Mouse (Mus musculus) gastrocnemius, postnatal 25 days (tissue): ENCODE measurements around the gene Klf9. TPM values are rescaled to one million over a fixed set of nuclear protein-coding genes. Genes with fewer than 3 reads are reported as not detected.
"Not testable (repeated sequence)": the region's sequence is repeated elsewhere in the genome, so short reads cannot be mapped to it uniquely, and the experiment has no call there.

Experiments
- DNase-seq: peaks from one replicate; pipeline ENCODE4 v3.0.0; 2022
- total RNA-seq, 2 experiments: library from RNA; stranded (reverse); gene quantifications; 1 replicate in 1 of 2; 2 replicates in 1 of 2; pipeline ENCODE4 v1.2.3; 2021

Klf9 gene
- total RNA-seq, 2 experiments from 2014 or later: 98.1 to 101 TPM

DNA sequence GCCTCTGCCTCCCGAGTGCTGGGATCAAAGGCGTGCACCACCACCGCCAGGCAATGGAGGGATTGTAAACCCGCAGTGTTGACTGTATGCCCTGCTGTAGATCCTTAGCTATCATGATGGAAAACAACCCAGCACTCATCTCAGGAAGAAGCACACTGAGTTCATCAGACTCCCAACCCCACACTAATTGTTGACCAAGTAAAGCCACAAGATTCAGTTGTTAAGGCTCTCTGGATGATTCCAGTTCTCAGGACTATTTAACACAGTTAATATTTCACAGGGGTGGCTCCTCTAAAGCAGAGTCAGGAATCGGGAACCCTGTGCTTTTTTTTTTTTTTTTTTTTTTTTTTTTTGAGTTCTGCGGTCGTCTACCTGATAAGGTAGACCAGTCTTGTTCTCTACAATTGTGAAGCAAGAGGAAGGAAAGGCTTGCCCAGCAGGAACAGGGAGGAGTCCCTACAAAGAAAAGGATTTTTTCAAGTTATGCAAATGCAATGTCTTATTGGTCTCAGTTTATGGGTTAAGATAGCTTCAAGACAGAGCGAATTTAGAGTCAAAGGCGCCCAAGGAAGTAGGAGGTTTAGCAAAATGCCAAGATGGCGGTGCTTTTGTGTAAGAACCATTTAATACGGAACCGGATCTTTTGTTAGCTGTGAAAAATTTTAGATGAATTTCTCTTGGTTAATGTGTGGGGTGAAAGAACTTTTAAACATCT is 1.1 kb upstream of the Klf9 start:
- DNase-seq: no peak

- DNase-seq: peak; percentile 81
Observed at GRCm38 (mm10) chr19:23141391-23142281, 610 bp downstream of the Klf9 start.

DNA sequence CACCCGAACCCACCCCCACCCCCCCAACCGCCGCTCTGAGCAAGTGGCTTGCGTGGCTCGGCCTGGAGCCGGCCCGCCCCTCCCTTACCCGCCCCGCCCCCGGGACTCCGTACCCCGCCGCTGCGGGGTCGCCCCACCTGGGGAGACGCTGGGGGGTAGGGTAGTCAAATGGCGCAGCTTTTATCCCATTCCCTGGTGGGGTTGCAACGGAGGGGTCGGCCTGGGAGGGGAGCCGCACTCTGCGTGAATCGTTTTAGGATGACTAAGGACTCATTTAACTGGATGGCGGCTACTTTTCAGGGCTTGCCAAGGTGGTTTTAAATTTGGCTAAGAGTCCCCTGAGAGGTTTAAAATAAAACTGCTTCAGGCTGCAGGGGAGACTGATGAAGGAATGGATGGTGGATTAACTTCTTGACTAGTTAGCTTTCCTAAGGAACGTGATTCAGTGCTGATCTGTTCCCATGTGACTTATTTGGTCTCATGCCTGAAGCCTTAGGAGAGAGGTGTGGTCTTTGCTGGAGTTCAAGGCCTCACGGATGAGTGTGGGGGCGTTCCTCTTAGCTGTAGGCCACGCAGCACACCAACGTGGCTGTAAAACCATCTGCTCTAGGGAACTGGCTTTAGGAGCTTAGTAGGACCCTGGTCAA is 1.5 kb downstream of the Klf9 start:
- peak; percentile 56 for DNase-seq

GRCm38 (mm10) chr19:23143074-23143445 is 2.0 kb downstream of the Klf9 start:
- no peak for DNase-seq

- DNase-seq: peak; percentile 68
Observed at GRCm38 (mm10) chr19:23143541-23143940, 2.5 kb downstream of the Klf9 start.

- no peak for DNase-seq
Observed at GRCm38 (mm10) chr19:23144031-23144430, 3.0 kb downstream of the Klf9 start.

DNA sequence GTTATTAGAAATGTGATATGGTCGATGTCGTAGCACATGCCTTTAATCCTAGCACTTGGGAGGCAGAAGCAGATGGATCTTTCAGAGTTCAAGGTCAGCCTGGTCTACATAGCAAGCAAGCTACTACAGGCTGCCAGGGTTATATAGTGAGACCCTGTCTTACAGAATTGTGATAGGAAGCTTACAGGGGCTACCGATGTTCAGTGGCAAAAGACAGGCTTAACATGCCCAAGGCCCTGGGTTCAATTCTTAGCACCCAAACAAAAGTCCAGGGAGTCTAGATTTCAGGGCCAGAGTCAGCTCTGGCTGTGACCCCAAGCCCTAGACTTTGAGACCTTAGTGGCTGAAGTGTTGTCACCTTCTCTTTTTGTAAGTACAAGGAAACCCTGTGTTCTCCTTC is 4.1 kb downstream of the Klf9 start:
- no peak for DNase-seq

- not testable (repeated sequence) for DNase-seq
Observed at GRCm38 (mm10) chr19:23145575-23145974, 4.5 kb downstream of the Klf9 start.

DNA sequence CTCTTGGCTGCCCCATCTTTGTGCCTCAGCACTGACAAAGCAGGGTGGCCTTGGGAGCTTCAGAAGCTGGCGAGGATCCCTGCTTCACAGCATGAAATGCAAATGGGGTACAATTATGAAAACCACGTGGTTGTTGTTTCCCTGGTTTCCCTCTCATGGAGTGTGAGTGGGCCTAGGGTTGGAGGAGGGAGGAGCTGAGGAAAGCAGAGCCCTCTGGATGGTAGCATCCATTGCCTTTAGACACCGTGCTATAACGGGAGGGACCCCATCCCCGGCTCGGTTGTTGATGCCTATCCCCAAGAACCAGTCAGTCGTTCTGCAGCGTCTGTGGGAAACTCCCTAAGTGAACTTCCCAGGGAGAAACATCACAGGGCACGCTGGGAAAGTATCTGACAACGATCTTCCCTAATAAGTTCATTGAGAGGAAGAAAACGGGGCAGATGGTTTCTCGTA is 5.4 kb downstream of the Klf9 start:
- DNase-seq: no peak

DNA sequence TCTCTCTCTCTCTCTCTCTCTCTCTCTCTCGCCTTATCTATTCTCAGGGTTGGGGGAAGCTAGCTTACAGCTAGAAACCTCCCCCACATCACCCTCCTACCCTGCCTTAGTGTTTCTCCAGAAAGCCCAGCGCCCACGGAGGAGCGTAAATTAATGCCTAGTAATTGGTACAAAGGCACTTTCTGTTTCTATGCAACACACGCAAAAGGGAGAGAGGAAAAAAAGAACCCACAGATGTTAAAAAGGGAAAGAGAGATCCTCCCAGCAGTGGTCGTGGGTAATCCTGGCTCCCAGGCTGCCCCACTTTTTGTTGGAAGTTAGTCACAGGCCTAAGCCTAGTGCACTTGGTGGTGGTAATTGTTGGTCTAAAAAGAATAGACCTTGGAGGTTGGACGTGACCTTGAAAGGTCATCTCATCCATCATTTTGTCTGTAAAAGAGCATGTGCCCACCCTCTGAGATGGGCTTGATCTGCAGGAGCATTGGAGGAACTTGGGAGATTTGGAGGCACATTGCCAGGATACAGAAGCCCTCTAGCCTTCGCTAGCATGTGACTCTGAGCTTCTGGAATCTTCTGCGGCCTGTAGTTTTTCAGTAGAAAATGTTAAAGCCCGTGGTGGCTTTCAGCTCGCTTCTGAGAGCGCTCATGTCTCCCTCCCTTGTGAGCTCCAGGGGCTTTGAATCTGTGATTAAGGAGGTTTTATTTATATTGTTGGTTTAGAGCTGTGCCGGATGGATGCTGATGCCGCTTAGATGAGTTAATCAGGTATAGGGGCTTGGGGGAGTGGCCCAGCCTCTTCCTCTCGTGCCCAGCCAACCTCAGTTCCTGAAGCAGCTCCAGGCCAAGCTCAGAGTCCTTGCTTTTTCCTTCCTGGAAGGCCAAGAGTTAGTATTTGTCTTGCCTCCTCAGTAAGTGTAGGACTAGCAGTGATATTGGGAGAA is 6.3 kb downstream of the Klf9 start:
- no peak for DNase-seq

DNA sequence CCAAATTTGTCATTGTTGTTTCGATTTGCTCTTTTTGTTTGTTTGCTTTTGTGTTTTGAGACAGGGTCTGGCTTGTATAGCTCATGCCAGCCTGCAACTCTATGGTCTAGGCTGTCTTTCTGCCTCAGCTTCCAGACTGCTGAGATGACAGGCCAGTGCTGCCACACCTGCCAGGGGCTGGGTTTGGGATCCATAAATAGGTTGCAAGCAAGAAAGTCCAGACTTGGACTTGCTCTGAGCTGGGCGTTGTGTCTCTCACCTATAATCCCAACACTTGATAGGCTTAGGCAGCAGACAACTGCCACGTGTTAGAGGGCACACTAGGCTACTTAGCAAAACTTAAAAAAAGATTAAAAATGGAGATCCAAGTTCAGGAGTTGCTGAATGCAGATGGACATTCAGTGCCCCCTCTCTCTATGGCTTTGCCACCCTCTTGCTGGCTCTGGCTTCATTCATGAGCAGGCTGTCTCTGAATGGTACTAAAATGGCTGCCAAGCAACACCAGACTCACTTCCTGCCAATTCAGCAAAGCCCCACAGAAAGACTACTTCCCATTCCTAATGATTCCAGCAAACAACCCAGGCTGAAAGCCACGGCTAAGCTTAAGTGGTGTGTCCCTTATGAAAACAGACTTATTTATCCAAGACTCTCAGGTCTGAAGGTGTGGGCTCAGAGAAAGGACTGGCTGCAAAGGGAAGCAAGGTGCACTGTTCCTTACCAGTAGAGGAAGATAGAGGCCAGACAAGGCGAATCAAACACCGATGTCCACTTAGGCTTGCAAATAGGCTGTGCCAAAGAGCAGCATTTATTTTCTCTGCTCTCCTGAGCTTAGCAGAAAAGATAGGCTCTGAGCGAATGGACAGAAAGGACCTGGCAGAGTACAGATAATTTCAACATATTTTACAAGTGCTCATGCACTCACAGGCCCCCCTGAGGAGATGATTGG is 8.7 kb downstream of the Klf9 start:
- peak; percentile 70 for DNase-seq

DNA sequence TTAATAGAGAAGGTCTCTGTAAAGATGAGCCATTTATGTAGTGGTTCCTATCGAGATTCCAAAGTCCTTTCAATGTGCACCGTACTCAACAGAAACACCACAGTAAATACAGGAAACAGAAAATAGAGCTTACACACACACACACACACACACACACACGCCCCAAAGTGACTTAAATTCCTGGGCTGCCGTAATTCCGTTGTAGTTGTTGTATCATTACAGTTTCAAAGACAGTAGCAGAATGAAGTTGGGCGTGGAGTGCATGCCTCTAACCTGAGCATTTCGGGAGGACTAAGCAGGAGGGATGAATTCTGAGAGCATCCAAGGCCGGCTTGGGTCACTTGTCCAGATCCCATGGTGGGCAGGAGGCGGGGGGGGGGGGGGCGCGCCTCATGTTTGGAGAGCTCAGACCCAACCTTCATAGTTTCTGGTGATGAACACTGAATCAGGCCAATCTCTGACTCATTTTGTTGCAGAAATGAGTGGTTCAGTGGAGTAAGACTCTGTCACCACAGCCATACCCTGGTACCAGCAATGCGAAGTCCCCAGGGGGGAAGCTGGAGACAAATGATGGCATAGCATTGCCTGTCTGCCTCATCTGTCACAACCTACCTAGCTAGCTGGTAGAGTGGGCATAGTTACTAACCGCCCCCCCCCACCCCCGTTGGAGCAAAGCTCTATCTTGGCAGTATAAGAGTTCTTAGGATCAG is 9.7 kb downstream of the Klf9 start:
- no peak for DNase-seq

- DNase-seq: no peak
Observed at GRCm38 (mm10) chr19:23151651-23152070, 10.6 kb downstream of the Klf9 start.

DNA sequence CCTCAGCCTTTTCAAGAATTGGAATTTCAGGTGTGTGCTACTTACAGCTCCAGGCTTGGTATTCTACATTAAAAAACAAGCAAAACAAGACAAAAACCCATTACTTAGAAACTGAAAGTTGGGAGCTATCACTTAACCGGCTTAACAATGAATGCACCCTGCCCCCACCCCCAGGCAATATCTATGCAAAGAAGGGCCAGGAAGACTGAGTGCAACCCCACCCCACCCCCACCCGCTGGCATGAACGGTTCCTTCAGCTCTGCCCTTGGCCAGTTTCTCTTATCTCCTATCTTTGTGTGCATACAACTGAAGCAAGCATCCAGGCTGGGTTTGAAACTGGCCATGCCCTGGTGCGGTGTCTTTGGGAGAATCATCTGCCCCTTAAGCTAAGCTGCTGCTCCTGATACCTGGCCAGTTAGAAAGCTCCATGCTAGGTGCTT is 11.2 kb downstream of the Klf9 start:
- DNase-seq: no peak

DNA sequence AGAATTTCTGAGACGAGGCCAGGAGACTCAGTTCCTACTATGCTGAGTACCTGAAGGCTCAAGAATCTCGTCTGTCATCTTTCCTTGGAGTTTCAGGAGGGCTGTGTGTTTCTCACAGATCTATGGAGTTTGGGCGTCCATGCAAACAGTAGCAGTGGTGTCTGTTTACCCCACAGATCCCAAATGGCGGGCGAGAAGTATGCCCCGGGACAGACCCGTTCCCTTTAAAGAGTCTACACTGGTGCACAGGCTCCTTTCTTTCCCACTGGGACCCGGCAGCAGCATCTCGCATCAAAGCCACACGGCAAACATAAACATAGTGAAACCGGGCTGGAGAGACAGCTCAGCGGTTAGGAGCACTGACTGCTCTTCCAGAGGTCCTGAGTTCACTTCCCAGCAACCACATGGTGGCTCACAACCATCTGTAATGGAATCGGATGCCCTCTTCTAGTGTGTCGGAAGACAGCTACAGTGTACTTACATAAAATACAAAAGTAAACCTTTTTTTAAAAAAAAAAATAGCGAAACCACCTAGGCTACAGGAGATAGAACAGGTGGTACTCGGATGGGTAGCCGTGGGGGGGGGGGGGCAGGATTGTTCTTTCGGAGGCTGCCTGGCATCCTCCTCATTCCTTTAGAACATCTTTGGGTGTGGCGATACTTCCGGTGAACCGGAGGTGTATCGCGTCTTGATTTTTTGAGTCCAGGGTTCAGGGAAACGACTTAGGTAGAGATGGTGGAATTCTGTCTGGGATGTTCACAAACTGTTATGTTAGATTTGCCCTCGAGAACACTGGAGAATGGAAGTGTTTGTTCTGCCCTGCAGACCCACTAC is 12.0 kb downstream of the Klf9 start:
- DNase-seq: no peak

GRCm38 (mm10) chr19:23153606-23154127 is 12.6 kb downstream of the Klf9 start:
- no peak for DNase-seq

DNA sequence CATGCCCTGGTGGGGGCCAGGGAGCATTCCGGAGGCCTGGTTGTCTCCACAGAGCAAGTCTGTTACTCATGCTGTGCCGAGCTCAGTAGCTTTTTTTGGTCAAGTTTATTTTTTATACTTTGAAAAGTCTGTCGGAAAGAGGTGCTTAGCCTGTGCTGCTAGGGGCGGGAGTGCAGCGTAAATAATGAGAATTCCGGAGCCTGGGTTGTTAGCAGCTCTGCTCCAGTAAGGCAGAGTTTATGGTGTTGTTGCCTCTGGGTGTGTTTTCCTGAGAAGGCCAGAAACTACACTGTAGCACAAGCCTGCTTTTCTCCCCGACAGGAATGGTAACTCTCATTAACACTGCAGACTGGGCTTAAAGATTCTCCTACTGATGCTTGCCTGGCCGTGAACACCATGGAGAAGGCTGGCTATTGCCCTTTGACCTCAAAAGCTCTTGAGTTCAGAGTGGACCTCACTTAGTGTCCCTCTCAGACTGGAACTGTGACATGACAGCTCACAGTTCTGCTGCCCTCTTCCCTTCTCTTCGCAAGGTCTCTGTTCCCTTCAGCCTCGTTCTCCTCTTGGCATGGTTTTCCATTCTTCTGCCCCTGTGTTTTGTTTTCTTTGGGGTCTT is 18.9 kb downstream of the Klf9 start:
- DNase-seq: no peak

DNA sequence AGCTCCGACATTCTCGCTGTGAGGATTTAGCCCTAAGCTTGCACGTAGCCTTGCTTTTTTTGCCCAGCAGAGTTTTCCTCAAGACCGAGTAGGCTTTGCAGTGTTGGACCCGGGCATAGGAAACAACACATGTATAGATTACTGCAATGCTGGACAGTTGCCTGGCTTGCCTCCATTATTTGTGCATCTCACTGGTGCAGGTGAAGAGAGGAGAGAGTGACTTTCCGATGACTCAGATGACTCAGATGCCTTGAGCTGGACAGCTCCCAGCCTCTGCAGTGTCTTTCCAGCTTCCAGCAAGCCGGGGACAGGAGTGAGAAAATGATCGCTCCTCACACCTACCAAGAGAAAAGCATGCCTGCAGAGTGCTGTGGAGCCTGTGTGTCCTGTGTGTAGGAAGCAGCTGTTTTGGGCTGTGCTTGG is 21.4 kb downstream of the Klf9 start:
- DNase-seq: peak; percentile 61
